Mouse (Mus musculus) heart, embryonic 11.5 days (tissue): ENCODE results near the gene Zfp507. TPM values are rescaled to one million over a fixed set of nuclear protein-coding genes. Genes with fewer than 3 reads are reported as not detected.

Experiments used
- ATAC-seq: fragments of 200-750 bp; cut with Nextera tagmentation; replicated peaks from 2 replicates; pipeline ENCODE4 v1.8.0; 2017; ENCODE audit warnings: moderate library complexity; ENCODE audit not compliant: insufficient number of reproducible peaks, low FRiP score, low TSS enrichment
- H3K27ac ChIP-seq: fragments of 300-500 bp; sonication (generic); 2 replicates; pipeline ENCODE4 v1.5.1; 2014; ENCODE audit warnings: mild to moderate bottlenecking, low read depth, low read length
- H3K27me3 ChIP-seq: fragments of 300-500 bp; sonication (generic); 2 replicates; pipeline ENCODE4 v1.6.1; 2014; ENCODE audit warnings: mild to moderate bottlenecking, low read length, mixed read lengths; ENCODE audit not compliant: control insufficient read depth, insufficient read depth
- H3K36me3 ChIP-seq: fragments of 300-500 bp; sonication (generic); 2 replicates; pipeline ENCODE4 v1.6.1; 2014; ENCODE audit warnings: mild to moderate bottlenecking, low read length, moderate library complexity, mixed read lengths; ENCODE audit not compliant: control insufficient read depth, insufficient read depth
- H3K4me1 ChIP-seq: fragments of 300-500 bp; sonication (generic); 2 replicates; pipeline ENCODE4 v1.6.1; 2014; ENCODE audit warnings: low read length; ENCODE audit not compliant: control insufficient read depth, insufficient read depth
- H3K4me2 ChIP-seq: fragments of 300-500 bp; sonication (generic); 2 replicates; pipeline ENCODE4 v1.6.1; 2014; ENCODE audit warnings: mild to moderate bottlenecking, moderate library complexity
- H3K4me3 ChIP-seq: fragments of 300-500 bp; sonication (generic); 2 replicates; pipeline ENCODE4 v1.5.1; 2014; ENCODE audit warnings: low read depth, low read length
- H3K9ac ChIP-seq: fragments of 300-500 bp; sonication (generic); 2 replicates; pipeline ENCODE4 v1.6.1; 2014; ENCODE audit warnings: mild to moderate bottlenecking, low read depth, low read length, moderate library complexity
- H3K9me3 ChIP-seq: fragments of 300-500 bp; sonication (generic); replicated peaks from 2 replicates; pipeline ENCODE4 v1.6.1; 2016; ENCODE audit warnings: low read length; ENCODE audit not compliant: control insufficient read depth
- WGBS: fragments of 180-500 bp; shearing (Covaris S2); extraction: QIAGEN DNeasy Blood & Tissue Kit; methylation state at CpG from one replicate; pipeline ENCODE4 v1.1.7; 2014; ENCODE audit not compliant: insufficient replicate concordance; 5-methylcytosine and 5-hydroxymethylcytosine counted together
- polyA plus RNA-seq: library from polyadenylated mRNA; unstranded; fragments of >200 nt; fragmentation: Nextera tagmentation; extraction: Ambion mirVana; gene quantifications from 2 replicates; pipeline ENCODE4 v1.2.1, GENCODE M21; 2014

The Zfp507 gene
- polyA plus RNA-seq, 1 experiment from 2014 or later, result 14.4 TPM

DNA sequence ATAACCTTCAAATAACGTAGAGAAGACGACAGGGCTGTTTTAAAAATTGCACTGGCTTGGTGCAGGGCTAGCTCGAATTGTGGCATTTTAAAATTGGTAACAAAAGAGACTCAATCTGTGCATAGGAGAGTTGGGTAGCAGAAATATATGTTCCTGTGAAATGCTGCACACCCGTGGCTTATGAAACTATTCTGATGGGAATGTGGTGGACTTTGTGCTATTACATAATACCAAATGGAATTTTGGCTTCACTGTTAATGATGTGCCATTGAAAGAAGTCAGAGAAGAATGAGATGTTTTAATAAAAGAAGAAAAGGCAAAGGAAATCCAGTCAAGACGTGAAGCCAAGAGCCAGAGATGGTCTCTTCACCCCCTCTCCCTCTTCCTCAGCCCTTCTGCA, 18.6 kb upstream of the Zfp507 start:
- no peaks in the 10 kb centered on the region for H3K36me3 ChIP-seq
- H3K4me1 ChIP-seq, result no peaks in the 10 kb centered on the region
- no peak overlapping the region for H3K4me2 ChIP-seq
- WGBS, result 72% methylated on average over 5 of the region's 5 CpGs
- 0 out of 2 replicates have a peak, but pooled peaks cover 3% of the 10 kb centered on the region for H3K9me3 ChIP-seq
- no peak for ATAC-seq
- H3K27me3 ChIP-seq, result no peaks in the 10 kb centered on the region
- no peak overlapping the region for H3K9ac ChIP-seq
- H3K27ac ChIP-seq, result no peak overlapping the region
- no peak overlapping the region for H3K4me3 ChIP-seq

DNA sequence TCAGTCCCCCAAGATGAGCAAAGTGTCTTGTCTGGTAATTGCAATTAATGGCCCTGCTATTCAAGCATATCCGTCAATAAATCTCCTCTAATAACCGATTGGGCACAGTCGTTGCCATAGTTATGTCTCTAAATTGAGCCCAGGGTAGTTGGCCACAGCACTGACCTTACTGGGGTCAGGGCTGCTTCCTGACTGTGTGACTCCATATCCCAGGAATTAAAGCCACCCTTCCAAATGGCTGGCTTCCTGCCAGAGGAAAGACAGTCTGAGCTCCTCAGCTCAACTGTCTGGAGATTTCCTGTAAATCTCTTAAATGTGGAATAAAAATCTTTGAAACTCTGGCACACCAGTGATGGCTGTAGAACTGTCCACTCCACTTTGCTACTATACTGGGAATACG, 16.7 kb upstream of the Zfp507 start:
- 0 out of 2 replicates have a peak, but pooled peaks cover 3% of the 10 kb centered on the region for H3K9me3 ChIP-seq
- H3K9ac ChIP-seq, result no peak overlapping the region
- H3K4me2 ChIP-seq, result no peak overlapping the region
- H3K4me3 ChIP-seq, result no peak overlapping the region
- ATAC-seq, result no peak
- H3K4me1 ChIP-seq, result no peaks in the 10 kb centered on the region
- H3K27ac ChIP-seq, result no peak overlapping the region
- H3K27me3 ChIP-seq, result no peaks in the 10 kb centered on the region
- no peaks in the 10 kb centered on the region for H3K36me3 ChIP-seq
- WGBS, result 66% methylated on average over 4 of the region's 4 CpGs

DNA sequence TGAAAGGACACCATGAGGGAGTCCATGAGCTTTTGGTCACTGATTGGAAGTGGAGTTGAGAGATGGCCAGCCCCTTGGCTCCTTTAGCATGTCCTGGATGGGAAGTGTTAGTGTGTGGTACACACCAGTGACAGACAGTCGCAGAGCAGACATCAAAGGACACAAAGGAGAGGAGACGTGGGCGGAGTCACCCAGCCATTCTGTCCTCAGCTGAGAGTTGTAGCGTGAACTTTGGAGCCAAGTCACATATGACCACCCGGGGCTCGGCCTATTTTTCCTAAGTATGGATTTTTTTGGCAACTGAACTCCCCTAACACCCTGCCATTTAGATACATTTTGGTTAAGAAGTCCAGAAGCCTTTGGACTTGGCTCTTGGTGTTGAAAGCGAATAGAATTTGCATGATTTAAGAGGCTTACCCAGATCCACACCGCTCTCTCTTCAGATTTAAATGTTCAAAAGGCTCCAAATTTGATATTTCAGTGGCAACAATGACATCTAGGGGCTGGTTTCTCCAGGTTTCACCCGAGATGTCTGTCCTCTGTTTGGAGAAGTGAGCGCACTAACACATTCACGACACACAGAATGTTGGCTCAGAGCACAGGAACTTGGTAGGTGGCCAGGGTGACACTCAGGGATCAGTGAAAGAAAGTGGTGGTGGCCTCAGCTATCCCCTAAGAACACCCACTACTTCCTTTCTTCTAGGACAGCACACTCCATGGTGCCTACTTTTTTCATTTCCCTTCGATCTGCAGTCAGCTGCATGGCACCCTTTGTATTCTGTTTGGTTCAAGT, 12.2 kb upstream of the Zfp507 start:
- no peaks in the 10 kb centered on the region for H3K4me1 ChIP-seq
- H3K27me3 ChIP-seq, result no peaks in the 10 kb centered on the region
- no peak for ATAC-seq
- 75% methylated on average over 12 of the region's 12 CpGs for WGBS
- H3K27ac ChIP-seq, result no peak overlapping the region
- H3K9ac ChIP-seq, result no peak overlapping the region
- no peaks in the 10 kb centered on the region for H3K36me3 ChIP-seq
- H3K9me3 ChIP-seq, result no peaks in the 10 kb centered on the region
- no peak overlapping the region for H3K4me3 ChIP-seq
- no peak overlapping the region for H3K4me2 ChIP-seq

- WGBS, result 77% methylated on average over 11 of the region's 11 CpGs
- Histone ChIP-seq H3K27ac (no peak overlapping the region), H3K27me3 (no peaks in the 10 kb centered on the region), H3K4me2 (no peak overlapping the region), H3K4me1 (no peaks in the 10 kb centered on the region), H3K4me3 (no peak overlapping the region), H3K9ac (no peak overlapping the region), H3K9me3 (no peaks in the 10 kb centered on the region), H3K36me3 (no peaks in the 10 kb centered on the region)
- ATAC-seq, result no peak
Observed at GRCm38 (mm10) chr7:35813306-35813705, 10.5 kb upstream of the Zfp507 start.

GRCm38 (mm10) chr7:35810736-35811135, 7.9 kb upstream of the Zfp507 start:
- H3K4me3 ChIP-seq, result no peak overlapping the region
- 53% methylated on average over 8 of the region's 8 CpGs for WGBS
- H3K4me2 ChIP-seq, result no peak overlapping the region
- no peaks in the 10 kb centered on the region for H3K36me3 ChIP-seq
- H3K9me3 ChIP-seq, result no peaks in the 10 kb centered on the region
- H3K9ac ChIP-seq, result no peak overlapping the region
- no peak overlapping the region for H3K27ac ChIP-seq
- H3K4me1 ChIP-seq, result no peaks in the 10 kb centered on the region
- H3K27me3 ChIP-seq, result no peaks in the 10 kb centered on the region
- no peak for ATAC-seq

- Histone ChIP-seq H3K27ac (no peak overlapping the region), H3K4me1 (peaks cover 4% of the 10 kb centered on the region; the same call in 1 of the 2 replicates), H3K9ac (no peak overlapping the region), H3K4me3 (no peak overlapping the region), H3K9me3 (no peaks in the 10 kb centered on the region), H3K27me3 (no peaks in the 10 kb centered on the region), H3K36me3 (peaks cover 9% of the 10 kb centered on the region), H3K4me2 (no peak overlapping the region)
- 69% methylated on average over 10 of the region's 10 CpGs for WGBS
- ATAC-seq, result no peak
Observed at GRCm38 (mm10) chr7:35804206-35804605, 1.4 kb upstream of the Zfp507 start.

DNA sequence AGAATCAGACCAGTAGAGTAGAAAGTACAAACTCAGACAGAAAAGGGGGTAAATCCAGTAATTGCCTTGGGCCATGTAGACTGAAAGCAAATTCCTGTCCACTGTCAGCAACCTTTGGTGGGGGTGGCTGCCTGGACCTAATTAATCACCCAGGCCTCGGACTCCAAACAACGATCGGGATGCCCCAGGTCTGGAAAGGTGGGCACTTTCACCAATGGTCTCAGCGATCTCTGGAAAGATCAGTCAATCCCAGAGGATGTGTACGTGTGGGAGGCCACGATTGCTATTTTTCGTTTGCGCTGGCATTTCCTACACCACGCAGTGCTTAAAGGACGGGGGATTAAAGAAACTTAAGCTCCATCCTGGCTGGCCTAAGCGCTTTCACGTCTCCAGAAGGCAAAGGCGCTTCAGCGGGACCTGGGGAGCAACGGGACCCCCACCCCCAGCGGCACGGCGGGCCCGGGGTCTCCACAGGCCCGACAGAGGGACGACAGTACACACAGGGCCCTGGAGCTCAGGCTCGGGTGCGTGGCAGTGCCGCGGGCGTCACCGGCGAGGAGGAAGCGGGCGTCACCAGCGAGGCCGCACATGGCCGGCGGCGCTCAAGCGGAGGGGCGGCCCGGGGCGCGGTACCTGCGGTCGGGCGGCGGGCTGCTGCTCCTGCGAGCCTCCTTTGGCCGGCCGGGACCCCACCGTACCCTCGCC, 450 bp downstream of the Zfp507 start:
- Histone ChIP-seq H3K27me3 (no peaks in the 10 kb centered on the region), H3K4me2 (peak overlapping the region; percentile 80), H3K4me3 (peak overlapping the region; percentile 95), H3K9me3 (no peaks in the 10 kb centered on the region), H3K36me3 (peaks cover 13% of the 10 kb centered on the region), H3K27ac (peak overlapping the region; percentile 84), H3K9ac (peak overlapping the region; percentile 99), H3K4me1 (peaks cover 4% of the 10 kb centered on the region; the same call in 1 of the 2 replicates)
- under 1% methylated on average over 42 of the region's 49 CpGs for WGBS
- ATAC-seq, result peak; percentile 75

DNA sequence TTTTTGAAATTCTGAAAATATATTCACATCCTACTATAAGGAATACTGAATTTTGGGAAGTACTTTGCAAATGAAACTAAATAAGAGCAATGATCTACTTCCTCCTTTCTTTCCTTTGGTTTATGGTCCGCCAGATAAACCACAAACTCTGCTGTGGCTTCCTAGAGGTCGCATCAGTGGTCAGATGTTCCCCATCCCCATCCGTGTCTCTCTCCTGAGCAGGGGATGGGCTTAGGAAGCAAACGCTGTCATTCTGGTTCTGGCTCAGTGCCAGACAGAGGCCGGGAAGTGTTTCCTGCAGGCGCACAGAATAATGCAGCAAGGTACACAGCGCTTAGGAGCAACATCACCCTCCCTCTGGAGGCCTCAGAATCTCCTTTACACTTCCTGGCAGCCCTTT, 6.7 kb downstream of the Zfp507 start:
- WGBS, result 55% methylated on average over 7 of the region's 7 CpGs

More for the DNA sequence above, 6.7 kb downstream of the Zfp507 start:
- Histone ChIP-seq H3K4me2 (no peak overlapping the region), H3K4me1 (peaks cover 5% of the 10 kb centered on the region; the same call in 1 of the 2 replicates), H3K9me3 (no peaks in the 10 kb centered on the region), H3K27ac (no peak overlapping the region), H3K9ac (no peak overlapping the region), H3K27me3 (no peaks in the 10 kb centered on the region), H3K4me3 (no peak overlapping the region), H3K36me3 (peaks cover 44% of the 10 kb centered on the region)
- 0 out of 2 replicates have a peak, but pooled peaks have one; percentile 29 for ATAC-seq
